Mouse (Mus musculus): ENCODE data around the gene Gadd45gip1. TPM values are rescaled to one million over a fixed set of nuclear protein-coding genes. Genes with fewer than 3 reads are reported as not detected.

Gene Gadd45gip1
- 35.5 and 36.1 TPM in 2 replicates for polyA plus RNA-seq (2015; fragmentation: Nextera tagmentation; extraction: Ambion mirVana)

DNA sequence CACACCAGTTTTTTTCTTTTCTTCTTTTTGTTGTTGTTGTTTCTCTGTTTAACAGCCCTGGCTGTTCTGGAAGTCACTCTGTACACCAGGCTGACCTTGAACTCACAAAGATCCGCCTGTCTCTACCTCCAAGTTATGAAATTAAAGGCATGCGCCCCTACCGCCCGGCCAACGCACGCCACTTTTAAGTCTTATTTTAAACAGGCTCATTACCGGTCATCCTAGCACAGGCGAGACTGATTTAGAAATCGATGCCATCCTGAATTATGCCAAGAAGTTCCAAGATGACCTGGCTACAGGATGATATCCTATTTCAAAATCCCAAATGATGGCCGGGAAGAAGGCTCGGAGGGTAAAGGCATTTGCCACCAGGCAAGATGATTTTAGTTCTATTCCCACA, at the start of gene Gadd45gip1:
Gadd45gip1 (plus strand) TSS at position 33 of the 400 bp plus-strand sequence.
- ATAC-seq (replicated peaks), result no peak
- Histone ChIP-seq H3K4me1 (peaks cover 12% of the 10 kb centered on the region), H3K36me3 (replicated peaks) (peaks cover 24% of the 10 kb centered on the region), H3K27ac (peak within 1 kb of the TSS; percentile 87), H3K4me3 (peak within 1 kb of the TSS; percentile 58), H3K4me2 (peak within 1 kb of the TSS; percentile 62), H3K9me3 (no peaks in the 10 kb centered on the region), H3K27me3 (replicated peaks) (no peaks in the 10 kb centered on the region), H3K9ac (peak within 1 kb of the TSS; percentile 83)
- WGBS, result 77% methylated on average over 11 of the region's 11 CpGs

DNA sequence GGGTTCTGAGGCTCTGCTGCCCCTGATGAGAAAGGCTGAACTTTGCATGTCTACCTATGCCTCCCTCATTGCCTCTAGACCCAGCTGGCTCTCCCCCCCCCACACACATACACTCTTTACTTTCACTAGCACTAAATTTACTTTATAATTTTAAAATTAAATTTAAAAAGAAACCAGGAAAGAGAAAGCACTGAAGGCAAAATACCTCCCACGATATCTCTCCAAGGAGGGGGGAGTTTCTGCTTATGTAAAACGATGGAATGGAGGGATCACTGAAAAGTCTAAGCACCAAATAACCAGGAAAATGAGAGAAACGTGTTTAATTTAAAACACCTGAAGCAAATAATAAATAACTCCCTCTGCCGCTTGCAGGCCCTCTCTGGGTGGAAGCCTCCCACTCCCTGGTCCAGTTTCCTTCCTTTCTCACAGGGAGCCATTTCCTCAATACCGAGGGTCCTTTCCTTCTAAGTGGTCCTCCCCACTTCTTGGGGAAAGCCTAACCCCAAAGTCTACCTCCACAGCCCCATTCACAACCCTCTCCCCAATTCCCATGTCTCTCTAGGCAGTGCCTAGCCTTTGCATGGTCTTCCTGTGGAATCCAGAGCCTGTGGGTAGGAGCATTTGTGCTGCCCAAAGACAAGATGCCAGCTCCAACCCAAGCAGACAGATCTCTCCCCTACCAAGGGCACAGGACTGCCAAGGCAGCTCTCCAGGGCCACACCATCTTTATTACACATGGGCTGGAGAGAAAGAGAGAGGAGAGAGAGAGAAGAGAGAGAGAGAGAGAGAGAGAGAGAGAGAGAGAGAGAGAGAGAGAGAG, 49.4 kb upstream of the Gadd45gip1 start:
- peaks cover 35% of the 10 kb centered on the region for H3K4me1 ChIP-seq
- H3K4me3 ChIP-seq, result no peak overlapping the region
- no peaks in the 10 kb centered on the region for H3K36me3 ChIP-seq (replicated peaks)
- H3K27ac ChIP-seq, result no peak overlapping the region
- no peak for ATAC-seq (replicated peaks)
- H3K9me3 ChIP-seq, result no peaks in the 10 kb centered on the region
- H3K4me2 ChIP-seq, result no peak overlapping the region
- no peak overlapping the region for H3K9ac ChIP-seq
- peaks cover 96% of the 10 kb centered on the region for H3K27me3 ChIP-seq (replicated peaks)
- WGBS, result 11% methylated on average over 5 of the region's 5 CpGs

DNA sequence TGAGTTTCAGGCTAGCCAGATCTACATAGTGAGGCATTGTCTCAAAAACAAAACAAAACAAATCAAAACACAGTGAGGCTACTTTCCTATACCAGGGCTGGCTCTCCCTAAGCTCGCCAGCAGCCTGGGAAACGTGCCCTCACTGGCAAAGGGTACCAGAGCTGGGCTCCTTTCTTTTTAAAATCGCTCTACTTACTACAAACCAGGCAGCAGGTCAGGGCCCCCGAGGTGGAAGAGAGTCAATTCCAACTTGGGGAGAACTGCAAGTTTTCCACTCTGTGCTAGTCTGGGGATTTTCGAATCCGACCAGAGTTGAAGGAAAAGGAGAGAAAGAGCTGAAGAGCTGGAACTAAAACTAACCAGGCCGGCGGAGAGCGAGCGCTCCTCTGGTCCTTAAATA, 48.6 kb upstream of the Gadd45gip1 start:
- no peak overlapping the region for H3K4me3 ChIP-seq
- peaks cover 37% of the 10 kb centered on the region for H3K4me1 ChIP-seq
- no peak overlapping the region for H3K27ac ChIP-seq
- H3K27me3 ChIP-seq (replicated peaks), result peaks cover 96% of the 10 kb centered on the region
- no peaks in the 10 kb centered on the region for H3K36me3 ChIP-seq (replicated peaks)
- H3K9ac ChIP-seq, result no peak overlapping the region
- WGBS, result 18% methylated on average over 10 of the region's 10 CpGs
- no peak for ATAC-seq (replicated peaks)
- no peaks in the 10 kb centered on the region for H3K9me3 ChIP-seq
- no peak overlapping the region for H3K4me2 ChIP-seq

GRCm38 (mm10) chr8:84783198-84783918, 48.0 kb upstream of the Gadd45gip1 start:
- H3K36me3 ChIP-seq (replicated peaks), result no peaks in the 10 kb centered on the region
- no peak for ATAC-seq (replicated peaks)
- H3K9me3 ChIP-seq, result no peaks in the 10 kb centered on the region
- no peak overlapping the region for H3K4me2 ChIP-seq
- H3K4me3 ChIP-seq, result no peak overlapping the region
- 15% methylated on average over 11 of the region's 11 CpGs for WGBS
- peaks cover 96% of the 10 kb centered on the region for H3K27me3 ChIP-seq (replicated peaks)
- H3K9ac ChIP-seq, result no peak overlapping the region
- no peak overlapping the region for H3K27ac ChIP-seq
- peaks cover 40% of the 10 kb centered on the region for H3K4me1 ChIP-seq

- Histone ChIP-seq H3K4me3 (peak overlapping the region; percentile 19), H3K27ac (0 out of 2 replicates have a peak overlapping the region, but pooled peaks have one; percentile 43), H3K9ac (no peak overlapping the region), H3K4me2 (peak overlapping the region; percentile 36), H3K27me3 (replicated peaks) (peaks cover 98% of the 10 kb centered on the region), H3K36me3 (replicated peaks) (no peaks in the 10 kb centered on the region), H3K4me1 (peaks cover 40% of the 10 kb centered on the region), H3K9me3 (no peaks in the 10 kb centered on the region)
- 2% methylated on average over 33 of the region's 33 CpGs for WGBS
- ATAC-seq (replicated peaks), result no peak
Measured at GRCm38 (mm10) chr8:84783919-84784581, 47.3 kb upstream of the Gadd45gip1 start.

DNA sequence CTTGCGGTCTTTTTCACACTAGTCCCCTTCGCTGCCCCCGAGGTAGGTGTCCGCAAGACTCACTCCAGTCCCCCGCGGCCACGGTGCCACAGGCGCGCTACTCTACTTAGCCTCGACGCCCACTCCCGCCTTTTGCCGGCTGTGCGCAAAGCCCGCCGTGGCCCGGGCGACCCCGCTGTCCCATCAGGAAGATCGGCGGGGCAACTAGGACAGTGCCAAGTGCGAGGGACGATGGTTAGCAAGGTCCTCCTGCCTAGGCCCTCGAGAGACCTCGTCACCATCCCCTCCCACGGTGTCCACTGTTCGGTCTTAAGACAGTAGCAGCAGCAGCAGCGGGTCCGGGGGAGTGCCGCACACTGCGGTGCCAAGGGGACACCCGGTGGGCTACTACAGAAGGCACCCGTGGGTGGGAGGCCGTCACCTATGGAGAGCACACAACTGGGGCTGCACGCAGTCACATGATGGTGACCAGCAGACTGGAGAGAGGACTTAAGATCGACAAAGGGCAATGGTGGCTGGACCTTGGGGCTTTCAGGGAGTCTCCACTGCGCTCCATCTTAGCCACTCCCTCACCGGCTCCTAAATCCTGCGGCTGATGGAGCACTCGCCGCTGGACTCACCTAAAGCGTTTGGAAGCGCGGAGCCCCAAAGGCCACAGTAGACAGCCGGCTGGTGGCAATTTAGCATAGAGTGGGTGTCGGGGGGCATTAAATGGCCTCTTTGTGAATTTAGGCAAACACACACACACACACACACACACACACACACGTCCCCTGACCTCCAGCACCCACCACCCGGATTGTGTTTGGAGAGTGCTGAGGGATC, 46.4 kb upstream of the Gadd45gip1 start:
- 3% methylated on average over 48 of the region's 48 CpGs for WGBS

GRCm38 (mm10) chr8:84785506-84785755, 45.9 kb upstream of the Gadd45gip1 start:
- 0 out of 2 replicates have a peak overlapping the region, but pooled peaks have one; percentile 19 for H3K4me3 ChIP-seq
- H3K27me3 ChIP-seq (replicated peaks), result peaks cover 98% of the 10 kb centered on the region
- no peak for ATAC-seq (replicated peaks)
- H3K9me3 ChIP-seq, result no peaks in the 10 kb centered on the region
- WGBS, result 7% methylated on average over 11 of the region's 11 CpGs
- peaks cover 31% of the 10 kb centered on the region for H3K4me1 ChIP-seq
- H3K4me2 ChIP-seq, result peak overlapping the region; percentile 36; the same call in 1 of the 2 replicates
- no peaks in the 10 kb centered on the region for H3K36me3 ChIP-seq (replicated peaks)
- H3K27ac ChIP-seq, result no peak overlapping the region
- no peak overlapping the region for H3K9ac ChIP-seq

More for the DNA sequence above, 46.4 kb upstream of the Gadd45gip1 start:
- Histone ChIP-seq H3K27me3 (replicated peaks) (peaks cover 98% of the 10 kb centered on the region), H3K9ac (no peak overlapping the region), H3K27ac (no peak overlapping the region), H3K4me3 (peak overlapping the region; percentile 19), H3K4me2 (peak overlapping the region; percentile 36), H3K36me3 (replicated peaks) (no peaks in the 10 kb centered on the region), H3K9me3 (no peaks in the 10 kb centered on the region), H3K4me1 (peaks cover 34% of the 10 kb centered on the region)
- 0 out of 2 replicates have a peak, but pooled peaks have one; percentile 31 for ATAC-seq (replicated peaks)

DNA sequence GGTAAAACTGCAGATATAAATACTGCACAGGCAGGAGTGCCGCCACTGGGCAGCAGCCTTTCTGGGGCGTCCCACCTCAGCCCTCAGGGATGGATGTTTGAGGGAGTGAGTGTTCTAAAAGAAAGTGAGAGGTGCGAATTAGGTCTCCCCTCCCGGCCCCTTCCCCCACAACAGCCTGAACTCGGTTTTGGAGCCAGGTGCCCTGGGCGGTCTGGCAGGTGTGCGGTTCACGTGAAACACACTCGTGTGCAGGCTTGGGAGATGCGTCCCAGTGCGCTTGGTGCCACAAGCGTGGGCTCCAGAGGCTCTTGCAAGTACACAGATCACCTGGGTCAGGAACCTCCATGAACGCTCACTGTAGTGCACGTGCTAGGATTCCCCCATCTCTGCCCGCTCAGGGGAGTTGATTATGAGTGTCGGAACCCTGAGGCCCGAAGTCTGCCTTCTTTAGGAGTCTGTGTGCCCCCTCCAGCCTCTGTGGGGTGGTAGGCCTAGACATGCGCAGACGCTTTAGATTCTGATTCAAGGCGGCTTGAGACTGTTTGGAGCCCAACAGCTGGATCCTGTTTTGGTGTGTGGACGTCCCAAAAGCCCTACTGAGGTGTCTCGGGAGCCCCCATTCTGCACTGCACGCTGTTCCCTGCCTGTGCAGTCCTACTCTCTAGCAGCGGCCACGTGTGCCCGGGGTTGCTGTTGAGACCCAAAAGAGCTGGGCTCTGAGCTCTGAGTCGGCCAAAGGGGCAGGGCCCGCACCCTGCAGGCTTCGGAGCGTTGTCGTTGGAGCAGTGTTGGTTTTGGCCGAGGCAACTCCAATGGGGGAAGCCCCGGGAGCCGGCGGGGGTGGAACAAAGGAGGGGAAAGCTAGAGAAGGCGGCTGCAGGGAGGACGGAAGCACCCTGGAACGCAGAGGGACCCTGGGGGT, 45.3 kb upstream of the Gadd45gip1 start:
- H3K9me3 ChIP-seq, result no peaks in the 10 kb centered on the region
- no peak overlapping the region for H3K9ac ChIP-seq
- WGBS, result 4% methylated on average over 38 of the region's 38 CpGs
- H3K36me3 ChIP-seq (replicated peaks), result no peaks in the 10 kb centered on the region
- H3K4me2 ChIP-seq, result peak overlapping the region; percentile 19; the same call in 1 of the 2 replicates
- peaks cover 31% of the 10 kb centered on the region for H3K4me1 ChIP-seq
- ATAC-seq (replicated peaks), result peak; percentile 37; the same call in 1 of the 2 replicates
- H3K27me3 ChIP-seq (replicated peaks), result peaks cover 98% of the 10 kb centered on the region
- H3K27ac ChIP-seq, result no peak overlapping the region
- H3K4me3 ChIP-seq, result no peak overlapping the region

DNA sequence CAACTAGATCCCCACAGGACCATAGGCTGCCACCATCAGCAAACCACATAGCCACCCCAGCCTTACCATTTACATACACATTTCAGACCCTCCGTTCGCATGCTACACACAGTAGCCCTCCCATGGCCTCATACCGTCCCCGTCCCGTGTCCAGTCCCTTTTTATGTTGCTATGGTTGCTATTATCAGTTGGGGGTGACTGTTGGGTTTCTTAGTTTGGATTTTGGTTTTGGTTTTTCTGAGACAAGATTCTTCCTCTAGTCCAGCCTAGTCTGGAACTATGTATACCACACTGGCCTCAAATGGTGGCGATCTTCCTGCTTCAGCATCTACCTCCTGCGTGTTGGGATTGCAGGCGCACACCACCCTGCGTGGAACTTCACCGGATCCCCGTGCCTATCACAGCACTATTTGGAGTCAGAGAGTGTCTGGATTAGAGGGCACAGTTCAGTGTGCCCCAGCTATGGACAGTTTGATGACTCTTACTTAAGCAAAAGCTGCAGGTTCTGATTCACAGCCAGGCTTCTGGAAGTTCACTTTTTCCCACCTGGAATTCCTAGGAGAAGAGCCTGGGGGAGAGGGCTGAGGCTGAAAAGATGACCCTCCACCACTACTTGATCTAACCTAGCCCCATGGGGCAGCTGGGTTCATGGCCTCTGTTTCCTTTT, 44.4 kb upstream of the Gadd45gip1 start:
- no peak overlapping the region for H3K27ac ChIP-seq
- H3K4me1 ChIP-seq, result peaks cover 31% of the 10 kb centered on the region
- H3K27me3 ChIP-seq (replicated peaks), result peaks cover 90% of the 10 kb centered on the region
- no peak; the same call in 1 of the 2 replicates for ATAC-seq (replicated peaks)
- H3K4me3 ChIP-seq, result no peak overlapping the region
- H3K4me2 ChIP-seq, result no peak overlapping the region
- no peaks in the 10 kb centered on the region for H3K36me3 ChIP-seq (replicated peaks)
- H3K9me3 ChIP-seq, result no peaks in the 10 kb centered on the region
- no peak overlapping the region for H3K9ac ChIP-seq
- WGBS, result 14% methylated on average over 11 of the region's 11 CpGs

DNA sequence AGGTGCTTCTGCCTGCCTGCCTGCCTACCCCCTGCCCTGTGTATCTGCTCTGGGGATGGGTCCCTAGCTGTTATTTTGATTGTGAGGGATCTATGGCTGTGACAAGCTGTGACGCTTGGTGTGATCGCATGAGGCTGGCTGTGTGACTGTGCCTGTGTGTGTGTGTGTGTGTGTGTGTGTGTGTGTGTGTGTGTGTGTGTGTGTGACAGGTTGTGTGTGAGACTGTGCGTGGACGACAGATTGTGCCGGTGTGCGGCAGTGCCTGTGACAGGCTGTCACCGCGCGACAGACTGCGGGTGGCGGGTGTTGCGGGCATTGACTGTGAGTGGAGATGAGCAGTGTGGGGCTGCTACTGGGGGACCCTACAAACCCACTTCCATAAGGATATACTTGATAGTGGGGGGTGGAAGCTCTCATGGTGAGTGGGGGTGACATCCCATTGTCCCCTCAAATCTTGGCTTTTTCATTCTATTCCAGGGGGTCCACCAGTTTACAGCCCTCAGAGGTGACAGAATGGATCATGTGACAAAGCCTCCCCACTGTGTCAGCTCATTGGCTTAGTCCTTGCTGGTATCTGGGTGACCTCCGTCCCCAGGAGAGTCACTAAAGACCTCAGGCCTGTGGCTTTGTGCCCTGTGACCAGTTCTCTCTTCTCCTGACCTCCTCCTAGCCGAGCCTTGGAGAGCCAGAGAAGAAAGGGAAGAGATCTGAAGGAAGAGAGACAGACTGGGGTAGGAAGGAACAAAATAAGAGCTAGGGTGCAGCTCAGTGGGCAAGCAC, 43.6 kb upstream of the Gadd45gip1 start:
- no peak for ATAC-seq (replicated peaks)
- WGBS, result 13% methylated on average over 14 of the region's 14 CpGs
- H3K27ac ChIP-seq, result no peak overlapping the region
- peaks cover 35% of the 10 kb centered on the region for H3K4me1 ChIP-seq
- no peaks in the 10 kb centered on the region for H3K9me3 ChIP-seq
- no peak overlapping the region for H3K4me3 ChIP-seq
- no peak overlapping the region for H3K4me2 ChIP-seq
- H3K36me3 ChIP-seq (replicated peaks), result no peaks in the 10 kb centered on the region
- H3K9ac ChIP-seq, result no peak overlapping the region
- H3K27me3 ChIP-seq (replicated peaks), result peaks cover 89% of the 10 kb centered on the region

Data from midbrain, embryonic 15.5 days (tissue).